Mouse (Mus musculus) lung, adult 2 months (tissue): ENCODE data around the gene 4930415L06Rik. TPM values are rescaled to one million over a fixed set of nuclear protein-coding genes. Genes with fewer than 3 reads are reported as not detected.

Source experiments
- DNase-seq: peaks from one replicate; pipeline ENCODE4 v3.0.0; 2022
- H3K4me1 ChIP-seq: fragments of 200-500 bp; 2 replicates; pipeline ENCODE4 v1.6.1; 2011; ENCODE audit warnings: low read length; ENCODE audit not compliant: control insufficient read depth, insufficient read depth
- H3K4me3 ChIP-seq: fragments of 200-500 bp; replicated peaks from 2 replicates; pipeline ENCODE3; 2011; ENCODE audit warnings: low read depth, mild to moderate bottlenecking, control low read depth, low read length; ENCODE audit errors: extremely low read depth
- CTCF ChIP-seq: fragments of 200-500 bp; IDR thresholded peaks from 2 replicates; pipeline ENCODE4 v1.5.1; 2011; ENCODE audit warnings: mild to moderate bottlenecking, low read length, control low read depth; ENCODE audit not compliant: insufficient read depth
- POLR2A ChIP-seq: fragments of 200-500 bp; IDR thresholded peaks from 2 replicates; pipeline ENCODE4 v1.6.1; 2011; ENCODE audit warnings: low read depth, mild to moderate bottlenecking, control low read depth, low read length, borderline replicate concordance; ENCODE audit errors: extremely low read depth
- WGBS: fragments of 180-500 bp; shearing (Covaris S2); methylation state at CpG from one replicate; pipeline ENCODE4 v1.1.7; 2018; 5-methylcytosine and 5-hydroxymethylcytosine counted together
- polyA plus RNA-seq: library from polyadenylated mRNA; depleted of rRNA; stranded (reverse); fragments of >200 nt; gene quantifications from 2 replicates; pipeline ENCODE4 v1.2.3, GENCODE M21; 2012; rRNA removed

The 4930415L06Rik gene
- not detected in 2 replicates for polyA plus RNA-seq

DNA sequence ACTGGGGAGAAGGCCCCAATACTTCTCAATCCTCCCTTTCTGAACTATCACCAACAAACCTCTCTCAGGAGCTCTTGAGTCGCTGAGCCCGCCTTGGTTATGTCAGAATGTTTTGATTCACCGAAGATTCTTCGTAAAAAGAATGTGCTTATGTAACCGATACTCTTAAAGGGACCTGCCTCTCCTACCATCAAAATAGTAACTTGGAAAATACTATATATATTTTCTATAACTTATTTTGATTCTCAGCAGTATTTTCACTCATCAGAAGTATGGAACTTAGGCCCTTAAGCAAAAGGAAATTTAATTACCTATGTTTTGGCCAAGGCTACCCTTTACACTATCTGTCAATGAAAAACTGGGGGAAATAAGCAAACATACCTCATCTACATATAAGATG, at the start of gene 4930415L06Rik:
4930415L06Rik (minus strand) TSS at position 101 of the 400 bp plus-strand sequence.
- TF ChIP-seq POLR2A (no peak), CTCF (no peak)
- WGBS = 82% methylated on average over 5 of the region's 5 CpGs
- Histone ChIP-seq H3K4me1 (no peaks in the 10 kb centered on the region), H3K4me3 (no peak within 1 kb of the TSS)
- no peak for DNase-seq

DNA sequence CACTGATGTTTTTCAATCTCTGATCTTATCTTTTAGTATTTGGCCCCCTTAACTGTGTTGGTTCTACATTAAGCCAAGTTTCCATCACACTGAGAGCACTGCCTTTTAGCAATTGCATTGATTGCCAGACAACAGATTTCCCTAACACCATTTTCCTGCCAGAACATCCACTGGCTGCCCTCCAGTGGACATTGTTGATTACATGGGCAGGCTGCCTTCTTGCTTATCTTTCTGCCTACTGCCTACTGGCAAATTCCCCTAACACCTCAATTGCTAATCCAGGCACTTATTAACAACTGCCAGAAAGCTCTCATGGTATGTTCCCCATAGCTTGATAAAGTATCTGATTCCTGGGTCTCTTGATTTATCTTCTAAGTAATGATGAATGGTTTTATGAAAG, 46.0 kb upstream of the 4930415L06Rik start:
- TF ChIP-seq CTCF = no peak
- TF ChIP-seq POLR2A = no peak
- no peak for DNase-seq
- no peaks in the 10 kb centered on the region for H3K4me1 ChIP-seq
- no peak overlapping the region for H3K4me3 ChIP-seq

GRCm38 (mm10) chrX:89904871-89905270, 27.8 kb downstream of the 4930415L06Rik start:
- no peak for DNase-seq
- 95% methylated on average over 1 of the region's 1 CpGs for WGBS
- no peak for TF ChIP-seq POLR2A
- TF ChIP-seq CTCF = no peak
- H3K4me1 ChIP-seq = no peaks in the 10 kb centered on the region
- H3K4me3 ChIP-seq = no peak overlapping the region

Other genes starting within 250 kb of the 4930415L06Rik start
- gene 4932429P05Rik, start 180.6 kb downstream of the 4930415L06Rik start, polyA plus RNA-seq = not detected in 2 replicates